In the genomic region with DNA sequence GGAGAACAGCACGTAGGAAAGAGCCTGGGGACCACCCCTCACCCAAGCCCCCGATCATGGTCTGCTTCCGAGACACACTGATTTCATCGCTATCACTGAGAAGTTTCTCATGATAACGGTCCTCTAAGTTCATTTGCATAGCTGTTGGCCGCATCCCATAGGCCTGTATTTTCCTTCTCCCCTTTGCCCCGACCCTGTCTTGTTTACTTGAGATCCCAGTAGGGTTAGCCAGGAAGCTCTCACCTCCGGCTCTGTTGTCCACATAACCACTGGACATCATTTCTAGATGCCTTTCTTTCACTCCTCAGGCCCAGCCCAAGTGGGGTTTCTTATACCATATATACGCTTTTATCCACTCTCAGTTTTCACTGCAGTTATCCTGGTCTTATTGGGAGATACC, we compare ENCODE assay signal across 12 mouse cellular contexts.
"Had no signal": no experiment of that assay in that cellular context is flagged by ENCODE, and none has a peak within 500 bp of the region (broad histone marks: within the 10 kb centered on the region; RNA-seq: fewer than 3 reads in every experiment).

No protein-coding gene starts in this region.

- H3K9ac ChIP-seq: limb, embryonic 12.5 days; liver, embryonic 15.5 days; midbrain, embryonic 13.5 days had no signal

- H3K27ac ChIP-seq: kidney, postnatal 0 days; limb, embryonic 12.5 days; liver, embryonic 15.5 days; midbrain, embryonic 13.5 days had no signal

- DNase-seq: layer of hippocampus, adult 9-11 months; liver; lung, adult 2 months; lung, postnatal 36 days; right cerebral cortex, postnatal 25 days; thymus, postnatal 36 days had no signal

- ATAC-seq: intestine, embryonic 16.5 days; lung, postnatal 0 days; midbrain, embryonic 13.5 days had no signal

- H3K4me1 ChIP-seq: limb, embryonic 12.5 days; midbrain, embryonic 13.5 days had no signal

- H3K9me3 ChIP-seq: limb, embryonic 12.5 days; liver, embryonic 15.5 days; midbrain, embryonic 13.5 days had no signal

- H3K4me3 ChIP-seq: limb, embryonic 12.5 days; liver, embryonic 15.5 days; midbrain, embryonic 13.5 days had no signal

- H3K27me3 ChIP-seq: limb, embryonic 12.5 days; liver, embryonic 15.5 days; midbrain, embryonic 13.5 days had no signal

- H3K4me2 ChIP-seq: limb, embryonic 12.5 days; liver, embryonic 15.5 days; midbrain, embryonic 13.5 days had no signal
